Mouse (Mus musculus) neural tube, embryonic 14.5 days (tissue): ENCODE data around the gene Prrt1. TPM values are rescaled to one million over a fixed set of nuclear protein-coding genes. Genes with fewer than 3 reads are reported as not detected.

ENCODE experiments used
- ATAC-seq: fragments of 200-750 bp; cut with Nextera tagmentation; 2 replicates; pipeline ENCODE4 v1.8.0; 2017; ENCODE audit warnings: low read depth, mild to moderate bottlenecking, moderate TSS enrichment, moderate library complexity
- H3K27ac ChIP-seq: fragments of 300-500 bp; sonication (generic); 2 replicates; pipeline ENCODE4 v1.5.1; 2014; ENCODE audit warnings: low read depth, mild to moderate bottlenecking, control low read depth, low read length, moderate library complexity, mixed read lengths
- H3K27me3 ChIP-seq: fragments of 300-500 bp; sonication (generic); 2 replicates; pipeline ENCODE4 v1.6.1; 2014; ENCODE audit warnings: low read length; ENCODE audit not compliant: control insufficient read depth, insufficient read depth
- H3K36me3 ChIP-seq: fragments of 300-500 bp; sonication (generic); 2 replicates; pipeline ENCODE4 v1.6.1; 2014; ENCODE audit warnings: low read length, mixed read lengths; ENCODE audit not compliant: control insufficient read depth, insufficient read depth
- H3K4me1 ChIP-seq: fragments of 300-500 bp; sonication (generic); 2 replicates; pipeline ENCODE4 v1.6.1; 2014; ENCODE audit warnings: low read length; ENCODE audit not compliant: control insufficient read depth, insufficient read depth
- H3K4me2 ChIP-seq: fragments of 300-500 bp; sonication (generic); 2 replicates; pipeline ENCODE4 v1.6.1; 2014; ENCODE audit warnings: mild to moderate bottlenecking, low read depth, low read length, control low read depth
- H3K4me3 ChIP-seq: fragments of 300-500 bp; sonication (generic); 2 replicates; pipeline ENCODE4 v1.5.1; 2014; ENCODE audit warnings: low read depth, low read length, control low read depth, mixed read lengths
- H3K9ac ChIP-seq: fragments of 300-500 bp; sonication (generic); replicated peaks from 2 replicates; pipeline ENCODE4 v1.6.1; 2014; ENCODE audit warnings: low read depth, mild to moderate bottlenecking, control low read depth, low read length, mixed read lengths
- H3K9me3 ChIP-seq: fragments of 300-500 bp; sonication (generic); 2 replicates; pipeline ENCODE4 v1.6.1; 2016; ENCODE audit warnings: low read length; ENCODE audit not compliant: control insufficient read depth
- WGBS: fragments of 180-500 bp; shearing (Covaris S2); extraction: QIAGEN DNeasy Blood & Tissue Kit; methylation state at CpG from one replicate; pipeline ENCODE4 v1.1.7; 2014; 5-methylcytosine and 5-hydroxymethylcytosine counted together
- polyA plus RNA-seq: library from polyadenylated mRNA; unstranded; fragments of >200 nt; fragmentation: Nextera tagmentation; extraction: Ambion mirVana; gene quantifications from 2 replicates; pipeline ENCODE4 v1.2.1, GENCODE M21; 2014

Gene Prrt1
- polyA plus RNA-seq, 1 experiment from 2014 or later, result 9.3 TPM

DNA sequence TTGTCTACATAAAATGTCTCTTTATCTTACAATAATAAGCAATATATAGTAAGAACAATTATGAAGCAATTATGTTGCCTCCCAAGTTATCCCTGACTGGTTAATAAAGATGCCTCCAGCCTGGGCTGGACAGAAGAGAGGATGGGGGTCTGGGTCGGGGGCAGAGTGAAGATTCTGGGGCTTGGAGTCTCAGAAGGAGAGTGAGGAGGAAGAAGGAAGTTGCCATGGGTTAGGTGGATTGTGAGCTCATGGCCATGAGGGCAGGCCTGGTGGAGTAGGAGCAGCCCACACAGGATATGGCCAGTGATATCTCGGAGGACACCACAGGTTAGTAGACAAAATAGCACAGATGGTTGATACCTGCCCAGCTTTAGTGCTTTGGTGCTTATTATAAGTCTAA, 28.8 kb downstream of the Prrt1 start:
- H3K9me3 ChIP-seq, result no peaks in the 10 kb centered on the region
- H3K4me3 ChIP-seq, result no peak overlapping the region
- peaks cover 6% of the 10 kb centered on the region for H3K36me3 ChIP-seq
- ATAC-seq, result no peak
- H3K27ac ChIP-seq, result no peak overlapping the region
- no peak overlapping the region for H3K4me2 ChIP-seq
- 85% methylated on average over 2 of the region's 2 CpGs for WGBS
- H3K4me1 ChIP-seq, result no peaks in the 10 kb centered on the region
- no peak overlapping the region for H3K9ac ChIP-seq
- peaks cover 7% of the 10 kb centered on the region; the same call in 1 of the 2 replicates for H3K27me3 ChIP-seq

DNA sequence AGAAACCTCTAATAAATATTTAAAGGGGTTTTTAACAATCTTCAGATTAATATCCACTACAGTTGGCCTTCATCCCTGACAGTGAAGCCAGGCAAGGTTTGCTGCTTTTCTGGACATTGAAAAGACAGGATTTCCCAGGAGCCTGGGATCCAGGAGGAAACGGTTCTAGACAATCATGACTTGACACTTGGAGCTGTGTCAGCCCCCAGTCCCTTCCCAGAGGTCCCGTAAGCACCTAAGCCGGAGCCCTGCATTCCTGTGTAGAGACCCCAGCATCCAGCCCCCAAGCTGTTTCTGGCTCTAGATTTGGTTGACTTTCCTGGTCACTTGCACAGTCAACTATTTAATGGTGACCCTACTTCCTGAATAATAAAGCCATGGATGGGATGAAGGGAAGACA, 29.3 kb downstream of the Prrt1 start:
- WGBS, result 80% methylated on average over 3 of the region's 3 CpGs
- H3K9ac ChIP-seq, result no peak overlapping the region
- peaks cover 7% of the 10 kb centered on the region; the same call in 1 of the 2 replicates for H3K27me3 ChIP-seq
- no peak overlapping the region for H3K4me2 ChIP-seq
- H3K4me1 ChIP-seq, result no peaks in the 10 kb centered on the region
- no peak overlapping the region for H3K27ac ChIP-seq
- no peak for ATAC-seq
- H3K4me3 ChIP-seq, result no peak overlapping the region
- no peaks in the 10 kb centered on the region for H3K9me3 ChIP-seq
- H3K36me3 ChIP-seq, result peaks cover 5% of the 10 kb centered on the region; the same call in 1 of the 2 replicates

DNA sequence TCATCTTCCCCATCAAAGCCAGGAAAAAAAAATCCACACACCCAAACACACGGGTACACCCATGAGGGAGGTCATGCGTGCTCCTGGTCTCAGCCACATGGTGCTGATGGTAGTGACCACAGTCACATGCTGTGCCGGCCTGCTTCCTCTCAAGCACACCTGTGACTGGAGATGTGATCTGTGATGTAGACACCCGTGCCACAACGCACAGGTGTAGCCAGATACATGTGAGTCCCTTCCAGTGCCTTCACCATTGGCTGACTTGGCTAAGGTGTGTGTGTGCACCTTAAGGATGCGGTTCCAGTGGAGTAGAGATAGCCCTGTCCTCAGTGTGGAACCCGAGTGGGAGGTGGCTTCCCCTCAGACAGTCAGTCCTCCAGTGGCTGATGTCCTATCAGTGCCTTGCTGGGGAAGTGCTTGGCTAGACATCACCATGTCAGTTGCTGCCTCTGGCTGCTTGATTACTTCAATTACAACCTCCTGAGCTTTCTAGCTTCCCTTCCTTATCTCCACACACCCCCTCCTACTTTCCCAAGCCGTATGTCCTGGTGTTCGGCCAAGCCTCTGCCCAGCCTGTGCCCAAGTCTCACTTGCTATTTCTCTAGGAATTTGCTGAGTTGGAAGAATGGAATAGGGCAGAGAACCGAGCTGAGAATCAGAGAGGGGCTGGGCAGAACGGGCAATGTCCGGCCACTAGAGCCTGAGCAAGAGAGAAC, 30.0 kb downstream of the Prrt1 start:
- H3K4me3 ChIP-seq, result no peak overlapping the region
- ATAC-seq, result no peak
- H3K9me3 ChIP-seq, result no peaks in the 10 kb centered on the region
- no peak overlapping the region for H3K9ac ChIP-seq
- H3K36me3 ChIP-seq, result peaks cover 4% of the 10 kb centered on the region; the same call in 1 of the 2 replicates
- 67% methylated on average over 12 of the region's 12 CpGs for WGBS
- H3K27me3 ChIP-seq, result peaks cover 7% of the 10 kb centered on the region; the same call in 1 of the 2 replicates
- no peak overlapping the region for H3K27ac ChIP-seq
- H3K4me1 ChIP-seq, result no peaks in the 10 kb centered on the region
- no peak overlapping the region for H3K4me2 ChIP-seq

DNA sequence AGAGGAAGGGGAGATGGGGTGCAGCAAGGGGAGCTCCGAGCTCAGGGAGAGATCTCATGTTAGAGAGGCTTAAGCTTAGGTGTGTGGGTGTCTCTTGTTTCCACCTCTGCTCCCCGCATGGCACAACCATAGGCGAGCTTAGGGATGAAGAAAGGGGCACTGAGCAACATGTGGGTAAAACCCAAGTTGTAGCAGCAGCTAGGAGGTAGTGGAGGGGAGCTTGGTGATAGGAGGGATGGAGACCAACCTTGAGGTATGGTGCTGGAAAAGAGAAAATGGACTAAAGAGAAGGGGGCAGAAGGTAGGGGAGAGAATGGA, 30.5 kb downstream of the Prrt1 start:
- H3K36me3 ChIP-seq, result no peaks in the 10 kb centered on the region
- WGBS, result 74% methylated on average over 3 of the region's 3 CpGs
- no peaks in the 10 kb centered on the region for H3K4me1 ChIP-seq
- H3K27me3 ChIP-seq, result peaks cover 7% of the 10 kb centered on the region; the same call in 1 of the 2 replicates
- no peak overlapping the region for H3K4me3 ChIP-seq
- H3K9ac ChIP-seq, result no peak overlapping the region
- no peak overlapping the region for H3K4me2 ChIP-seq
- no peak overlapping the region for H3K27ac ChIP-seq
- no peak for ATAC-seq
- H3K9me3 ChIP-seq, result no peaks in the 10 kb centered on the region

DNA sequence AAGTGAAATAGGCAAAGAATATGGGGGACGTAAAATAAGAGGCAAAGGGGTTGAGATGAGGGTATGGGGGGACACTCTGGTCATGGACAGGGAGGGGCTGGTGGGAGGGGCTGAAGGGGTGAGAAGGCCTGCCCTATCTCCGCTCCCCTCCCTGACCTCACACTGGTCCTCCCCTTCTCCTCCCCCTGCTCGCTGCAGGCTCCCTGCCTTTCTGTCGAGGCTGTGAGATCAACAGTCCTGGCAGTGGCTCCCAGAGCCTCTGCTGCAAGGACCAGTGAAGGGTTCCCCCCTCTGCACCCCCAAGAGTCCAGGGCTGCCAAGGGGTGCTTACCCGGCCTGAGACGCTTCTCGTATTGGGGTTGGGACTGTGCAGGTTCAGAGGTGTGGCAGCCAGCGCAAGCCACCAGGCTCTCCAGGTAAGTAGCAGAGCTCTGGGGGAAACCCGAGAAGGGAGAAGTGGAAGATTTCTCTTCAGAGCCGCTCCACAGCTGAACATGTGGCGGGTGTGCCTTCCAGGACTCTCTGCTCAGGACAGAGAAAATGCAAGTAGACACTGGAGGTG, 31.0 kb downstream of the Prrt1 start:
- no peak overlapping the region for H3K9ac ChIP-seq
- no peak overlapping the region for H3K4me3 ChIP-seq
- H3K4me1 ChIP-seq, result no peaks in the 10 kb centered on the region
- H3K4me2 ChIP-seq, result no peak overlapping the region
- ATAC-seq, result no peak
- H3K27me3 ChIP-seq, result peaks cover 7% of the 10 kb centered on the region; the same call in 1 of the 2 replicates
- no peaks in the 10 kb centered on the region for H3K36me3 ChIP-seq
- 53% methylated on average over 9 of the region's 11 CpGs for WGBS
- no peaks in the 10 kb centered on the region for H3K9me3 ChIP-seq
- H3K27ac ChIP-seq, result no peak overlapping the region

DNA sequence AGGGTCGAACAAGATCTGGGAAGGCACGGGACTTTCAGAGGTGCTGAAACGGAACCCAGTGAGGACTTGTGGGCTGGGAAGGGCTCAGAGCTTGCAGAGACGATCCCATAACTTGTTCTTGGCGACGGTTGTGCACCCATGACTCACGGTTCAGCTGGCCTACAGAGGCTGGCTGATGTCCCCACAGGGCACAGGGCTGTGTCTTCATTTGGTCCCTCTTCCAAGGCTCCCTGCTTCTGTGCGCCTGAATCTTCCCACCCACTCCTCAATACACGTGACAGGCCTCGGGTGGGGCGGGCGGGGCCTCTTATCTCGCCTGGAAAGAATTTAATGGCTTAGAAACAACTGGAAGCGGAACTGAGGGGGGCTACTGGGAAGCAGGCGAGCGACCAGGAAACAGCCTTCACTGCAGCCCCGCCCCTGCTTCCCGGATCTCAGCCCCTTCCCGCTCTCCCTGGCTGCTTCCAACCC, 31.8 kb downstream of the Prrt1 start:
- Histone ChIP-seq H3K27me3 (peaks cover 7% of the 10 kb centered on the region; the same call in 1 of the 2 replicates), H3K4me1 (no peaks in the 10 kb centered on the region), H3K4me2 (0 out of 2 replicates have a peak overlapping the region, but pooled peaks have one; percentile 14), H3K4me3 (no peak overlapping the region), H3K9ac (no peak overlapping the region), H3K27ac (no peak overlapping the region), H3K9me3 (no peaks in the 10 kb centered on the region), H3K36me3 (no peaks in the 10 kb centered on the region)
- ATAC-seq, result no peak
- 11% methylated on average over 19 of the region's 19 CpGs for WGBS

DNA sequence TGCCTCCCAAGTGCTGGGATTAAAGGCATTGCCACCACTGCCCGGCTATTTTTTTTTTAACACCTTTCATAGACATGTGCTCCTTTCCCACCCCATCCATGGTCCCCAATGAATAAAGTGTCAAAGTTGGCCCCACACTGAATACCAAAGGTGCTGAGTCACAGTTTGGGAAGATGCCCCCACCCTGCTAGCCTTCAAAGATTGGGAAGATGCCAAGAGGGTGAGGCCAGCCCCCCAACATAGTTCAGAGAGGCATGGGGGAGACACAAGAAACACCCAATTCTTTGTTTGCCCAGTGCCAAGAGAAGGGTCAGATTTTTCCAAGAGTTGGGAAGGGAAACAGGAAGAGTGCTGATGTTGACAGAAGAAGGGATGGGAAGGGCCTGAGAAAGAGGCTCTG, 33.1 kb downstream of the Prrt1 start:
- Histone ChIP-seq H3K9me3 (no peaks in the 10 kb centered on the region), H3K27ac (no peak overlapping the region), H3K4me1 (no peaks in the 10 kb centered on the region), H3K36me3 (no peaks in the 10 kb centered on the region), H3K9ac (no peak overlapping the region), H3K27me3 (peaks cover 7% of the 10 kb centered on the region; the same call in 1 of the 2 replicates), H3K4me2 (no peak overlapping the region), H3K4me3 (no peak overlapping the region)
- 97% methylated on average over 1 of the region's 1 CpGs for WGBS
- no peak for ATAC-seq

DNA sequence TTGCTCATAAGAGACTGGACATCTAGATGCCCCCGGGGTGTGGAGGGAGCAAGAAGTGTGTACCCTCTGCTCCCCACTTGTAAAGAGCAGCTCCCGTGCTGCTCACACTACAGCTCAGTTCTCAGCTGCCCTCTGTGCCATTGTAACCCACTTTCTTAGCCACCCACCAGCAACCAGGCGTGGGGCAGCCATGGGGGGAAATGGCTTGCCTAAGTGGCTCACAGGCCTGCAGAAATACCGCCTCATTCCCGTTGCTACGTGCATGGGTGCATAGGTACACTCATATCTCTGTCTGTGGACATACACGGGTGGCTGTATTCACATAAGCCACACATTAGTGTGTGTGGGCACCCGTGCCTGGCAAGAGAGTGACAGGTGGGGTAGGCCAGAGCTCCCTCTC, 33.6 kb downstream of the Prrt1 start:
- 85% methylated on average over 8 of the region's 8 CpGs for WGBS
- no peak for ATAC-seq
- H3K9me3 ChIP-seq, result no peaks in the 10 kb centered on the region

DNA sequence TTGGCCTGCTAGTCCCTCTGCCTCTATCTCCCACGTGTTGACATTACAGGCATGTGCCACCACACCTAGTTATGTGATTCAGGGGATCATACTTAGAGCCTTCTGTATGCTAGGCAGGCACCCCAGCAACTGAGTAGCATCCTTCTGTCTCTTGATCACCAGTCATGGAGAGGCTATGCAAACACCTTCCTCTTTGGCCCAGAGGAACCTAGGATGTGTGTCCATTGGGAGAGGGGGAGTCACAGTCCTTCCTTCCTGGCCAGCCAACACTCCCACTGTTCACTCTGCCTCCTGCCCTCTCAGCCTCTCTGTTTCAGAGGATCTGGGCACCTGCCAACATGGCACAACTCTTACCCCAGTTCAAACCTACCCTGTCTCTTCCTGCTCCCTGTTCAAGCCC, 34.2 kb downstream of the Prrt1 start:
- ATAC-seq, result no peak
- no peak overlapping the region for H3K27ac ChIP-seq

More for the DNA sequence above, 33.6 kb downstream of the Prrt1 start:
- H3K4me2 ChIP-seq, result no peak overlapping the region
- H3K4me1 ChIP-seq, result no peaks in the 10 kb centered on the region
- H3K4me3 ChIP-seq, result no peak overlapping the region
- H3K9ac ChIP-seq, result no peak overlapping the region
- H3K27me3 ChIP-seq, result peaks cover 7% of the 10 kb centered on the region; the same call in 1 of the 2 replicates
- H3K36me3 ChIP-seq, result no peaks in the 10 kb centered on the region
- no peak overlapping the region for H3K27ac ChIP-seq

More for the DNA sequence above, 34.2 kb downstream of the Prrt1 start:
- Histone ChIP-seq H3K4me3 (no peak overlapping the region), H3K36me3 (no peaks in the 10 kb centered on the region), H3K4me2 (no peak overlapping the region), H3K27me3 (peaks cover 7% of the 10 kb centered on the region; the same call in 1 of the 2 replicates), H3K9me3 (no peaks in the 10 kb centered on the region), H3K9ac (no peak overlapping the region), H3K4me1 (no peaks in the 10 kb centered on the region)
- 57% methylated on average over 1 of the region's 1 CpGs for WGBS
